Mouse (Mus musculus): Measurements from ENCODE around the gene Cenpv. TPM values are rescaled to one million over a fixed set of nuclear protein-coding genes. Genes with fewer than 3 reads are reported as not detected.

Gene Cenpv
- total RNA-seq, 2 experiments from 2014 or later = 16.8 to 20.0 TPM

- DNase-seq = no peak
Measured at GRCm38 (mm10) chr11:62554934-62555517, 16.0 kb upstream of the Cenpv start.

DNA sequence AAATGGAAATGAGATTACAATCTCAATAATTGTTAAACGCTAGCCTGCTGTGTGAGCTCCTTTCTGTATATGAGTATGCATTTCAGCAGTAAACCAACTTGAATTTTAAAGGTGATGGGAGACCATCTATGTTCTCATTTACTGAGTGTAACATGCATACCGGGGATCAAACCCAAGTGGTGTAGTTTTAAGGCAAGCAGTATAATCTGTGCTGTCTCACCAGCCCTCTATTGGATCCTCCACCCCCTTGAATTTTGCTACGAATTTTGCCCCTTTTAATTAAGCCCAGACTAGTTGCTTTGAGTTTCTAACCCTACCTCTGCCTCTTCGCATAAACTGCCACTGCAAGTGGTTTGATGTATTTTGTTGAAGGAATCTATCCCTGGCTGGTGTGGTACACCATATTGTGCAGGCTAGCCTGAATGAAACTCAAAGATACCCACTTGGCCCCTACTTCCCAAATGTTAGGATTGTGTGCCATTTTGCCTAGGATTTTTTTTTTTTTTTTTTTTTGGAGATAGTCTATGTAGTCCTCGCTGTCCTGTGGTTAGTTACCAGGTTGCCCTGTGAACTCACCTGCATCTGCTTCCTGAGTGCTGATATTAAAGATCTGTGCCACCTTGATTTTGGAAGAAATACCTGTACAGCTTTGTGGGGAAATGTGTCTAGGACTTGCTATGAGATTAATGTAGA, 15.2 kb upstream of the Cenpv start:
- no peak for DNase-seq
- intact Hi-C loops (cut with DNase I) = loop anchor here (2.0 to 5.0 kb wide), 2 partner anchors 20 to 97 kb away; partner anchors contain the start of genes Ncor1, Pigl and Trpv2

More at GRCm38 (mm10) chr11:62554934-62555517, 16.0 kb upstream of the Cenpv start:
- intact Hi-C loops (cut with DNase I) = loop anchor here (2.0 to 5.0 kb wide), 2 partner anchors 20 to 98 kb away; partner anchors contain the start of genes Ncor1, Pigl and Trpv2

- intact Hi-C loops (cut with DNase I) = loop anchor here (2.0 to 5.0 kb wide), 2 partner anchors 21 to 96 kb away; partner anchors contain the start of genes Ncor1, Pigl and Trpv2
- DNase-seq = no peak
Measured at GRCm38 (mm10) chr11:62553633-62554032, 14.6 kb upstream of the Cenpv start.

GRCm38 (mm10) chr11:62553186-62553585, 14.1 kb upstream of the Cenpv start:
- no peak for DNase-seq
- intact Hi-C loops (cut with DNase I) = loop anchor here (5.0 kb wide), 1 partner anchor 96 kb away; the partner anchor contains the start of genes Ncor1 and Pigl

DNA sequence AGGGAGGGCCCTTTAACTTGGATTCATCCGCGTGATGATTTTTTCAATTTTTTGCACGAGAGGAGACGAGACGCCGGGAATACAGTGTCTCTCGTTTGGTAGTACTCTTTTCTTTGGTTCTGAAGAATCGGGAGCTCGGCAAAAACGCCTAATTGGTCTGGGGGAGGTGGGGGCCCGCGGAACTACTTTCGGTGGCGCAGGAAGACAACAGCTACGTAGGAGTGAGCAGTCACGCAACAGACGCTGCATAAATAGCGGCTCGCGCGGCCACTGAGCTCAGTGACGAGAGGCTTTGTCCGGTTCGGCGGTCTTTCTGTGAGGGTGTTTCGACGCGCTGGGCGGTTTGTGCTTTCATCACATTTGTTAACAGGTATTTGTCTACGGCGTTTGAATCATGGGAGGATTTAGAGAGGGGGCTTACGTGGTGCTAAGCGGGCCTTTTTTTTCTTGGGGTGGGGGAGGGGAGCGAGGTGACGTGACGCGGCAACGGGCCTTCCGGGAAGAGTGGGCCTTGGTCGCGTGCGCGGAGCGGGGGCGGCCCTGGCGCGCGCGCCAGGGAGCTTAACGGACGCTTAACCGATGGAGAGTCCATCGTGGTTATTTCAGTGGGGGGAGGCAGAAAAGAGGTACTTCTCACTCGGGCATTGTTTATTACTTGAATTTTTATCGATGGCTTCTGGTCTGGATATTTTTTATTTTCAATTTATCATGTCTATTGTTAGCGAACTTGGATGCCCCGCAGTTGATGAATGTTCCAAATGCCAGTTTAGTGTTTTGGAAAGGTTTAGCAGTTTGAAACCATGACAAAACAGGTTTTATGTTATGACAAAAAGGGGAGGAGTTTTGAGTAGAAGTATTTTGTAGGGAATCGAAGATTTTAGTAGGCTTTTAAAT, 12.4 kb upstream of the Cenpv start:
- intact Hi-C loops (cut with DNase I) = loop anchor here (2.0 to 5.0 kb wide), 2 partner anchors 51 to 94 kb away; partner anchors contain the start of genes Ncor1 and Pigl
- peak; percentile 92 for DNase-seq

DNA sequence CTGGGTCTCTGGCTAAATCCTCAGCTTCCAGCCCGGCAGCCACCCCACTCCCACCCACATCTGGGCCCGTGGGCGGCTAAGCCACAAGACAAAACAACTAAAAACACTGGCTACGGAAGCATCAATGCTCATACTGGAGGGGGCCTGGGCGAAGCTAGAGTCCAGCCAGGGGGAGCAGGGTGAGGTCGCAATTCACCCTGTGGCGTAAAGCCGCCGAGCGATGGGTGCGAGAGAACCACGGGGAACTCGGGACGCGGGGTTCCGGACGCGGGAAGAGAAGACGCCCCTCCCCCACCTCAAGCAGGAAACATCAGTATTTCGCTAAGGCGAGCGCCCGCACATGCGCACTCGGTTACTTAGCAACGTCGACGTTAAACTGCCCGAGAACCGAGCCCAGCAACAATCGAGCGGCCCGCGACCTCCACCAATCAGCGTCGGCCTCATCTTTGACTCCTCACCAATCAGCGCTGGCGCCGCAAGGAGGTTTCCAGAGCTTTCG, 11.7 kb upstream of the Cenpv start, which contains the start of gene Ubb:
Gene Ubb (plus strand): TSS at position 445 of the 499 bp plus-strand sequence.
- peak; percentile 99 for DNase-seq
- intact Hi-C loops (cut with DNase I) = loop anchor here (2.0 to 5.0 kb wide), 2 partner anchors 52 to 93 kb away; partner anchors contain the start of genes Ncor1 and Pigl

DNA sequence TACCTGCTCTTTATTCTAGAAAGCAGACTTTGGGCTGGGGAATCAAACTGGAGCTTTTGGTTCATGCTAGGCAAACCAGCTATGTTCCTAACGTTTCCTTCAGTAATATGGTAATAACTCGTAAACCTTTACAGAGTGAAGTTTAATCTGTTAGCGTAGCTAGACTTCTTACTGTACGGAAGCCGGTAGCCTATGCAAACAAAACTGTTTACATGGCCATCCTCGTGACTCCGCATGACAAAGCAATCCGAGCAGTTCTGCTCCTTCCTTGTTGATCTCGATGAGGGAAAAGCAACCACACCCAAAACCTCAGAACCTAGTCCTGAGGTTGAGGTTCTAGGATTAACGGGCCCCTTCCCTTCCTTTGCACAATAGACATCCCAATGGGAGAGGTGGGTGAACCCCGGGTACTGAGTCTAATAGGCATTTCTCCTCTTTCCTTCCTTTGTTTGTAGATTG, 11.2 kb upstream of the Cenpv start:
- intact Hi-C loops (cut with DNase I) = loop anchor here (2.0 to 5.0 kb wide), 2 partner anchors 53 to 93 kb away; partner anchors contain the start of genes Ncor1 and Pigl
- peak; percentile 47 to 63 for DNase-seq

GRCm38 (mm10) chr11:62549782-62550181, 10.7 kb upstream of the Cenpv start:
- intact Hi-C loops (cut with DNase I) = loop anchor here (2.0 to 5.0 kb wide), 2 partner anchors 53 to 92 kb away; partner anchors contain the start of genes Ncor1 and Pigl
- peak; percentile 74 to 81 for DNase-seq

DNA sequence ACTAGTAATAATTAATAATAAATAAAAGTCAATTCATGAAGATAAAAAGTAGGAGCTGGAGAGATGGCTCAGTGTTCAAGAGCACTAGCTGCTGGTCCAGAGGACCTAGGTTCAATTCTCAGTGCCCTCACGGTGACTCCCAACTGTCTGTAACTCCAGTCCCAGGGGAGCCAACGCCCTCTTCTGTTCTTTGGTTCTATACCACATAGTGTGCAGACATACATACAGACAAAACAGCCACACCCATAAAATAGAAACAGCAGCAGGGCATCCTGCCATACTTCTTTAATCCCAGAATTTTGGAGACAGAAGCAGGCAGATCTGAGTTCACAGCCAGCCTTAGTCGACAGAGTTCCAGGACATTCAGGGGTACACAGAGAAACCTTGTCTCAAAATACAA, 4.9 kb upstream of the Cenpv start:
- intact Hi-C loops (cut with DNase I) = no loop called here
- DNase-seq = no peak

DNA sequence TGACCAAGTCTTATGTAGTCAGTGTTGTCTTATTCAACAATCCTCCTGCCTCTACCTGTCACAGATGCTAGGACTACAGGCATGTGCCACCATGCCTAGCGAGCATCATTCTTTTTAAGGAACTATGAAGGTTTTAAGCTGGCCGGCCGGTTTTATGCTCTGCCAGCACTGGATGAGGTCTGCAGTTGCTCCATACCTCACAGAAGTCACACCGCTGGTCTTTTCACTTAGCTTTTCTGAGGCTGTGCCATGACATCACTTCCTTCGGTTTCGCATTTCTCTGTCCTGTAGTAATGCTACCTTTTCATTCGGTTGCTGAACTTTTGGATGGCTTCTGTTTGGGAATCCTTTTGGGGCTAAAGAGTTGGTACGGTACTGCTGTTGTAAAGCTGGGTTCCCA, 2.5 kb upstream of the Cenpv start:
- intact Hi-C loops (cut with DNase I) = no loop called here

DNA sequence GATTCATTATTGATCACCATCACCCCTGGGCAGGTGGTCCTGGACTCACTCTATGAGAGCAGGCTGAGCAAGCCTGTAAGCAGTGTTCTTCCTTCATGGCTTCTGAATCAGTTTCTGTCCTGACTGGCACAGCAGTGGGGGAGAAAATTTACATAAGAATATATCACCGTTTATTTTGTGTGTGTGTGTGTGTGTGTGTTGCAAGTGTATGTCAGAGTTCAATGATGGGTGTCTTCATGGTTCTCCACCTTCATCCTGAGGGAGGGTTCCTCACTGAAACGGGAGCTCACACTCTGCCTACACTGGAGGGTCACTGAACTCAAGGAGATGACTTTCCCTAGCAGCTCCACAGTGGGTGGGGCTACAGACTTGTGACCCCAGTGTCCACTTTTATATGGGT, 1.9 kb upstream of the Cenpv start:
- no peak for DNase-seq
- intact Hi-C loops (cut with DNase I) = no loop called here

More for the DNA sequence above, 2.5 kb upstream of the Cenpv start:
- DNase-seq = no peak

GRCm38 (mm10) chr11:62540167-62540566, 1.1 kb upstream of the Cenpv start:
- intact Hi-C loops (cut with DNase I) = no loop called here
- DNase-seq = no peak

DNA sequence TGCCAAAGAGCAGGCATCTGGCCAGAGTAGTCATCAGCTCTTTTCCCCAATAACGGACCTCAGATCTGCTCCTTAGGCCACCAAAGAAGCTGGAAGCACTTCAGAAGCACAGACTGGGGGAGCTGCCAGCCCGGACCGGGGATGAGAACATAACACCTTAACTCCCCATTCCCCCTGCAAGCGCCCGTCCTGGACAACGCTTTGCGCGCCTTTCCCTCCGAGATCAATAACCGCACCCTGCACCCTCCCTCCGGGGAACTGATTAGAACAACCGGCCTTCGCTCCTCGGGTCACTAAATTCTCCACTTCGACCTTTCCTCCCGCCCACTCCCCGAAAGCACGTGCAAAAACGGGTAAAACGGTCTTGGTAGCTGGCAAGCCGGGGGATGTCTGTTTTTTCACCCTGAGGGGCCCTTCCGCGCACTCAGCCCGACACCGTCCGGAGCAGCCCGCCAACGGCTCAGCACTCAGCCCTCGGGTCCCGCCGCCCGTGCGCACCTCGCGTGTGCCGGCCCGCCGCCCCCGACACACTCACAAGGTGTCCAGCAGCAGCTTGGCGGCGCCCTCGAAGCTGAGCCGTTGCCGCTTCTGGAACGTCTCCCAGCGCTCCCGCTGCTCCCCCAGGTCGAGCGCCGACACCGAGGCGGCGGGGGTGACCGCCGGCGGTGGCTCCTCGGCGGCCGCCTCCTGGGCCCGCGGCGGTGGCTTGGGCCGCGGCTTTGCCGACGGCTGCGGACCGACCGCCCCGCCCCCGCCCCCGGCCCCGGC, 556 bp downstream of the Cenpv start:
- peak; percentile 66 to 67 for DNase-seq
- intact Hi-C loops (cut with DNase I) = no loop called here

- intact Hi-C loops (cut with DNase I) = no loop called here
- no peak for DNase-seq
Measured at GRCm38 (mm10) chr11:62537590-62537989, 1.5 kb downstream of the Cenpv start.

DNA sequence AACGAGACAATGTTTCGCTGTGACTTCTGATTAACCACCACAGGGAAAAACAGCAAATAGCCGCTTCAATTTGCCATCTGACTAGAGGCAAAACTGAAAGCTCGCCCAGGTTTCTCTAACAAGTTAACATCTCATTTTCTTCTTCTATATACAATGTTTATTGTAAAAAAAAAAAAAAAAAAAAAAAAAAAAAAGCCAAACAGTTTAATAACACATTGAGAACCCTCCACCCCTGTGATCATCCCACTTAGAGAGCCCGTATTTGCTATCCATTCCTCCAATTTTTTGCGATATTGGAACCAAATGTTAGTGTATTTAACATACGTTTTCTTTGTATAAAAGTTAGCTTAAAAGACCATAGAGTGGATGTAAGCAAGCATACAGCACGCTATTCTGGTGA, 2.0 kb downstream of the Cenpv start:
- intact Hi-C loops (cut with DNase I) = no loop called here
- DNase-seq = no peak

DNA sequence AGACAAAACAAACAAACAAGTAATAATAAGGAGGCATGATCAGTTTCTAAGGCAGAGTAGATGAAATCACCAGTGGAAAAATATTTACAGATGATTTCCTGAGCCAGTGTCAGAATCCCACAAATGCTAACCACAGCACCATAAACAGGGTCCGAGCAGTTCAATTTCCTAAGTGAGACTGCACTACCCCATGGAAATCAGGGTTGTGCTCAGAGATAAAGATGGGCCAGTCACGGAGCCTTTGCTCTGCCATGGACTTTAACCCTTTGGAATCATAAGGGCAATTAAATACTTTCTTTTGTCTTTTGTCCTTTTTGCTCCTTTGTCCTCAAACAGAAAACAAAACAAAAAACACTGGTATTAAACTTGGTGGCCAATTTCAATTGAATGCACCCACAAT, 16.8 kb downstream of the Cenpv start:
- no peak for DNase-seq
- intact Hi-C loops (cut with DNase I) = no loop called here

GRCm38 (mm10) chr11:62518991-62519390, 20.1 kb downstream of the Cenpv start:
- intact Hi-C loops (cut with DNase I) = no loop called here
- no peak for DNase-seq

- no peak for DNase-seq
- intact Hi-C loops (cut with DNase I) = no loop called here
Measured at GRCm38 (mm10) chr11:62513311-62513710, 25.8 kb downstream of the Cenpv start.

DNA sequence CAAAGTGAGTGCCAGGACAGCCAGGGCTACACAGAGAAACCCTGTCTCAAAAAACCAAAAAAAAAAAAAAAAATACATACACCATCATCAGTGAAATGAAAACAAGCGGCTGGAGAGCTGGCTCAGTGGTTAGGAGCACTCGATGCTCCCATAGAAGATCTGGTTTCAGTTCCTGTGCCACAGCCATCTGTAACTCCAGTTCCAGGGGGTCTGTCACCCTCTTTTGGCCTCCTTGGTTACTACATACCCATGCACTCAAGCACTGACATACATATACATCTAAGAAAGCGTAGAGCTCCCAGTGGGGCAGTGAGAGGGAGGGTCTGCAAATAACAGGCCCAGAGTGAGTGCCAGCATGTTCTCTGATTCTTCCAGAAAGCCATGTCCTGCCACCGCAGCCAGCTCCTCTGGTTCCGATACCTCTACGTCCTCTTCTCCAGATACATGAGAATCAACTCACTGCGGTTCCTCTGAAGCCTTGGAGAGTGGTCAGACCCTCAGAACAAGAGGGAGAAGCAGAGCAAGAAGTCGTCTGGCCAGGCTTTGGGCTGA, 26.5 kb downstream of the Cenpv start:
- intact Hi-C loops (cut with DNase I) = no loop called here
- no peak for DNase-seq
